12 mouse cellular contexts compared by ENCODE assay signal in the genomic region with DNA sequence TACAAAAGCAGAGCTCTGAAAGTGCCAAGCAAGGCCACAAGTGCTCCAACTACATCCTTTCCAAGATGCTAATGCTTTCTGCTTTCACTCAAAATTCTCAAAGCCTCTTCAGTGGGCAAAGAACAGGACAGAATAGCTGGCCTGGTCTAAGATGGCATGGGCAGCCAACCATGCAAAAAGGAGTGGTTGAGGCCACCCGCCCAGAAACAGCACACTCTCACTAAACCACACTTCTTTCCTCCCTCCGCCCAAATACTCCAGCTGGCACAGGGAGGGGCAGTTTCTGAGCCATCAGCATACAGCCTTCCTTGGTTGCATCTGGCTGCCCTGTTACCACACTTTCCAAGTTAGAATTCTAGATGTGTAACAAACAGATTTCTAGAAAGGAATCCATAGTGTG. TPM values are rescaled to one million over a fixed set of nuclear protein-coding genes. Genes with fewer than 3 reads are reported as not detected.
DNase-seq lines count a peak whose midpoint lies in the region; ATAC-seq and TF ChIP-seq lines count a peak whose summit lies in the region.
"Had no signal": no experiment of that assay in that cellular context is flagged by ENCODE, and none has a peak within 500 bp of the region (broad histone marks: within the 10 kb centered on the region; RNA-seq: fewer than 3 reads in every experiment).

No protein-coding gene starts in this region.

- WGBS in hindbrain, postnatal 0 days, result 67% methylated on average over 2 of the region's 2 CpGs
- WGBS in hindbrain, embryonic 14.5 days, result 75% methylated on average over 2 of the region's 2 CpGs
- WGBS in liver, embryonic 15.5 days (ENCODE audit: insufficient replicate concordance), result 16% methylated on average over 2 of the region's 2 CpGs
- WGBS in heart, embryonic 10.5 days, result 75% methylated on average over 2 of the region's 2 CpGs

- H3K36me3 ChIP-seq in hindbrain, postnatal 0 days (ENCODE audit: insufficient read depth, low read length), result no peaks in the 10 kb centered on the region
- H3K36me3 ChIP-seq in hindbrain, embryonic 14.5 days (replicated peaks; ENCODE audit: control insufficient read depth, insufficient read depth), result no peaks in the 10 kb centered on the region
- H3K36me3 ChIP-seq in liver, embryonic 15.5 days (replicated peaks), result no peaks in the 10 kb centered on the region
- no peaks in the 10 kb centered on the region for H3K36me3 ChIP-seq in heart, embryonic 10.5 days
- H3K36me3 ChIP-seq: limb, embryonic 13.5 days; neural tube, embryonic 12.5 days had no signal

- no peaks in the 10 kb centered on the region for H3K4me1 ChIP-seq in hindbrain, postnatal 0 days (ENCODE audit: insufficient read depth, low read length)
- no peaks in the 10 kb centered on the region for H3K4me1 ChIP-seq in hindbrain, embryonic 14.5 days (replicated peaks; ENCODE audit: control insufficient read depth, insufficient read depth, low read length)
- H3K4me1 ChIP-seq in liver, embryonic 15.5 days (replicated peaks), result peaks cover 84% of the 10 kb centered on the region
- H3K4me1 ChIP-seq in heart, embryonic 10.5 days, result no peaks in the 10 kb centered on the region
- H3K4me1 ChIP-seq: forebrain, embryonic 13.5 days; limb, embryonic 13.5 days; neural tube, embryonic 12.5 days had no signal

- H3K4me2 ChIP-seq in hindbrain, postnatal 0 days (ENCODE audit: low read depth, low read length), result no peak overlapping the region
- H3K4me2 ChIP-seq in hindbrain, embryonic 14.5 days (replicated peaks), result no peak overlapping the region
- H3K4me2 ChIP-seq in liver, embryonic 15.5 days, result peak overlapping the region; percentile 55
- H3K4me2 ChIP-seq: forebrain, embryonic 13.5 days; limb, embryonic 13.5 days; neural tube, embryonic 12.5 days had no signal

- TF ChIP-seq CTCF in hindbrain, postnatal 0 days (IDR thresholded peaks at IDR 0.05; ENCODE audit: low read depth), result no peak

- no peak overlapping the region for H3K27ac ChIP-seq in hindbrain, postnatal 0 days
- no peak overlapping the region for H3K27ac ChIP-seq in hindbrain, embryonic 14.5 days
- peak overlapping the region; percentile 88 for H3K27ac ChIP-seq in liver, embryonic 15.5 days (replicated peaks)
- H3K27ac ChIP-seq in heart, embryonic 10.5 days, result no peak overlapping the region
- H3K27ac ChIP-seq: forebrain, embryonic 13.5 days; limb, embryonic 13.5 days; macrophage; neural tube, embryonic 12.5 days had no signal

- H3K9ac ChIP-seq in hindbrain, postnatal 0 days (replicated peaks; ENCODE audit: low read length), result no peak overlapping the region
- H3K9ac ChIP-seq in hindbrain, embryonic 14.5 days, result no peak overlapping the region
- no peak overlapping the region for H3K9ac ChIP-seq in liver, embryonic 15.5 days
- H3K9ac ChIP-seq: forebrain, embryonic 13.5 days; limb, embryonic 13.5 days; neural tube, embryonic 12.5 days had no signal

- 0 out of 2 replicates have a peak, but pooled peaks have one; percentile 55 for ATAC-seq in hindbrain, postnatal 0 days
- ATAC-seq in hindbrain, embryonic 14.5 days (ENCODE audit: low FRiP score), result no peak
- peak; percentile 83 for ATAC-seq in erythroblast, adult 5-6 weeks (replicated peaks; ENCODE audit: low FRiP score, poor library complexity, severe bottlenecking)
- ATAC-seq in liver, embryonic 15.5 days (ENCODE audit: insufficient read depth), result peak; percentile 69
- ATAC-seq: forebrain, embryonic 13.5 days had no signal

- peak; percentile 20 for DNase-seq in hindbrain, postnatal 0 days (ENCODE audit: low spot score)
- no peak for DNase-seq in hindbrain, embryonic 14.5 days (ENCODE audit: low spot score)
- DNase-seq in A20 (ENCODE audit: low read depth, low spot score), result peak; percentile 33
- DNase-seq in heart, embryonic 10.5 days (ENCODE audit: low spot score), result no peak
- DNase-seq in urinary bladder, adult 2 months (ENCODE audit: low spot score), result no peak
- DNase-seq in ovary, adult 18-20 months (ENCODE audit: low spot score), result no peak

- H3K9me3 ChIP-seq in hindbrain, postnatal 0 days (ENCODE audit: low read length), result no peaks in the 10 kb centered on the region
- H3K9me3 ChIP-seq in hindbrain, embryonic 14.5 days (ENCODE audit: control insufficient read depth, low read length), result no peaks in the 10 kb centered on the region
- H3K9me3 ChIP-seq in liver, embryonic 15.5 days (replicated peaks), result no peaks in the 10 kb centered on the region
- no peaks in the 10 kb centered on the region for H3K9me3 ChIP-seq in heart, embryonic 10.5 days
- H3K9me3 ChIP-seq: forebrain, embryonic 13.5 days; limb, embryonic 13.5 days; neural tube, embryonic 12.5 days had no signal

- H3K4me3 ChIP-seq in hindbrain, postnatal 0 days (ENCODE audit: low read length), result no peak overlapping the region
- H3K4me3 ChIP-seq in hindbrain, embryonic 14.5 days (replicated peaks; ENCODE audit: low read length), result no peak overlapping the region
- H3K4me3 ChIP-seq in liver, embryonic 15.5 days (replicated peaks), result no peak overlapping the region
- no peak overlapping the region for H3K4me3 ChIP-seq in heart, embryonic 10.5 days
- H3K4me3 ChIP-seq: forebrain, embryonic 13.5 days; limb, embryonic 13.5 days; neural tube, embryonic 12.5 days had no signal

- no peaks in the 10 kb centered on the region for H3K27me3 ChIP-seq in hindbrain, postnatal 0 days (ENCODE audit: insufficient read depth, low read length)
- no peaks in the 10 kb centered on the region for H3K27me3 ChIP-seq in hindbrain, embryonic 14.5 days (ENCODE audit: control insufficient read depth, insufficient read depth, low read length)
- no peaks in the 10 kb centered on the region for H3K27me3 ChIP-seq in liver, embryonic 15.5 days
- H3K27me3 ChIP-seq in heart, embryonic 10.5 days (ENCODE audit: insufficient read depth, poor library complexity, severe bottlenecking), result no peaks in the 10 kb centered on the region
- H3K27me3 ChIP-seq: forebrain, embryonic 13.5 days; limb, embryonic 13.5 days; neural tube, embryonic 12.5 days had no signal

RNA-seq across cellular contexts. Expression of gene Picalm, which starts 55.4 kb away (rescaled TPM):
- 132 and 141 TPM in 2 replicates for total RNA-seq in hindbrain, postnatal 0 days (2014; rRNA removed)
- polyA plus RNA-seq in hindbrain, postnatal 0 days (2015; fragmentation: Nextera tagmentation; extraction: Ambion mirVana), result 22.4 and 25.2 TPM in 2 replicates
- 46.2 and 53.9 TPM in 2 replicates for polyA plus RNA-seq in hindbrain, embryonic 14.5 days (2014; fragmentation: Nextera tagmentation; extraction: Ambion mirVana)
- 800 and 869 TPM in 2 replicates for total RNA-seq in erythroblast, adult 5-6 weeks (2015; ENCODE audit: low replicate concordance)
- total RNA-seq in erythroblast, adult 5-6 weeks (2017; ENCODE audit: low replicate concordance), result 1,037 and 1,102 TPM in 2 replicates
- polyA plus RNA-seq in liver, embryonic 15.5 days (2015; fragmentation: Nextera tagmentation; extraction: Ambion mirVana), result 44.8 and 45.1 TPM in 2 replicates
- 29.5 and 29.8 TPM in 2 replicates for polyA plus RNA-seq in heart, embryonic 10.5 days (2016; fragmentation: Nextera tagmentation; extraction: Ambion mirVana)
- polyA plus RNA-seq in urinary bladder, adult 2 months (2012; rRNA removed), result 148 and 156 TPM in 2 replicates

Comparison
In these comparisons a context has a peak if more than half of its experiments do, and no peak if none do; other contexts are left out.
1. DNase-seq: peak in hindbrain, postnatal 0 days (single experiment) and A20 (single experiment); none in hindbrain, embryonic 14.5 days (single experiment), heart, embryonic 10.5 days (single experiment), urinary bladder, adult 2 months (single experiment) and ovary, adult 18-20 months (single experiment).